Mouse (Mus musculus) heart, postnatal 0 days (tissue): ENCODE measurements around the gene Macrod1. TPM values are rescaled to one million over a fixed set of nuclear protein-coding genes. Genes with fewer than 3 reads are reported as not detected.
A peak's percentile ranks its signal among the peaks of the same experiment; 100 is the strongest.
"Not testable (repeated sequence)": the region's sequence is repeated elsewhere in the genome, so short reads cannot be mapped to it uniquely, and the experiment has no call there.

Experiments
- ATAC-seq: fragments of 200-750 bp; cut with Nextera tagmentation; 2 replicates; pipeline ENCODE4 v1.8.0; 2017; ENCODE audit warnings: low read depth, moderate number of reproducible peaks, moderate library complexity; ENCODE audit not compliant: insufficient read depth
- DNase-seq: peaks from one replicate; pipeline ENCODE4 v3.0.0-alpha.2; 2016; ENCODE audit warnings: low spot score
- H3K27ac ChIP-seq: fragments of 300-500 bp; sonication (generic); 2 replicates; pipeline ENCODE4 v1.5.1; 2014; ENCODE audit warnings: low read depth, mild to moderate bottlenecking
- H3K27me3 ChIP-seq: fragments of 300-500 bp; sonication (generic); 2 replicates; pipeline ENCODE4 v1.6.1; 2014; ENCODE audit warnings: low read length, mixed read lengths; ENCODE audit not compliant: control insufficient read depth, insufficient read depth
- H3K36me3 ChIP-seq: fragments of 300-500 bp; sonication (generic); replicated peaks from 2 replicates; pipeline ENCODE4 v1.6.1; 2014; ENCODE audit warnings: low read length, mixed read lengths; ENCODE audit not compliant: control insufficient read depth, insufficient read depth
- H3K4me1 ChIP-seq: fragments of 300-500 bp; sonication (generic); 2 replicates; pipeline ENCODE4 v1.6.1; 2014; ENCODE audit warnings: antibody characterized with exemption; ENCODE audit not compliant: control insufficient read depth, insufficient read depth
- H3K4me2 ChIP-seq: fragments of 300-500 bp; sonication (generic); 2 replicates; pipeline ENCODE4 v1.6.1; 2014; ENCODE audit warnings: low read depth, mild to moderate bottlenecking, low read length, moderate library complexity
- H3K4me3 ChIP-seq: fragments of 300-500 bp; sonication (generic); 2 replicates; pipeline ENCODE4 v1.5.1; 2014; ENCODE audit warnings: low read depth, low read length
- H3K9ac ChIP-seq: fragments of 300-500 bp; sonication (generic); replicated peaks from 2 replicates; pipeline ENCODE4 v1.6.1; 2014; ENCODE audit warnings: low read depth, low read length, mixed read lengths
- H3K9me3 ChIP-seq: fragments of 300-500 bp; sonication (generic); replicated peaks from 2 replicates; pipeline ENCODE4 v1.6.1; 2016; ENCODE audit warnings: low read length; ENCODE audit not compliant: control insufficient read depth
- CTCF ChIP-seq: IDR thresholded peaks from 2 replicates; pipeline ENCODE4 v1.5.1; 2016; ENCODE audit warnings: antibody characterized with exemption, control low read depth, low read depth
- EP300 ChIP-seq: IDR thresholded peaks from 2 replicates; pipeline ENCODE4 v1.6.1; 2016; ENCODE audit warnings: antibody characterized with exemption, low read depth
- WGBS: fragments of 180-500 bp; shearing (Covaris S2); extraction: QIAGEN DNeasy Blood & Tissue Kit; methylation state at CpG from one replicate; pipeline ENCODE4 v1.1.7; 2014; 5-methylcytosine and 5-hydroxymethylcytosine counted together
- polyA plus RNA-seq: library from polyadenylated mRNA; unstranded; fragments of >200 nt; fragmentation: Nextera tagmentation; extraction: Ambion mirVana; gene quantifications from 2 replicates; pipeline ENCODE4 v1.2.1, GENCODE M21; 2015
- total RNA-seq: library from RNA; depleted of rRNA; stranded (reverse); fragments of >200 nt; gene quantifications from 2 replicates; pipeline ENCODE4 v1.2.3, GENCODE M21; 2014; ENCODE audit warnings: low replicate concordance

Macrod1 gene
- total and polyA plus RNA-seq, 2 experiments from 2014 or later: 113 to 122 TPM

DNA sequence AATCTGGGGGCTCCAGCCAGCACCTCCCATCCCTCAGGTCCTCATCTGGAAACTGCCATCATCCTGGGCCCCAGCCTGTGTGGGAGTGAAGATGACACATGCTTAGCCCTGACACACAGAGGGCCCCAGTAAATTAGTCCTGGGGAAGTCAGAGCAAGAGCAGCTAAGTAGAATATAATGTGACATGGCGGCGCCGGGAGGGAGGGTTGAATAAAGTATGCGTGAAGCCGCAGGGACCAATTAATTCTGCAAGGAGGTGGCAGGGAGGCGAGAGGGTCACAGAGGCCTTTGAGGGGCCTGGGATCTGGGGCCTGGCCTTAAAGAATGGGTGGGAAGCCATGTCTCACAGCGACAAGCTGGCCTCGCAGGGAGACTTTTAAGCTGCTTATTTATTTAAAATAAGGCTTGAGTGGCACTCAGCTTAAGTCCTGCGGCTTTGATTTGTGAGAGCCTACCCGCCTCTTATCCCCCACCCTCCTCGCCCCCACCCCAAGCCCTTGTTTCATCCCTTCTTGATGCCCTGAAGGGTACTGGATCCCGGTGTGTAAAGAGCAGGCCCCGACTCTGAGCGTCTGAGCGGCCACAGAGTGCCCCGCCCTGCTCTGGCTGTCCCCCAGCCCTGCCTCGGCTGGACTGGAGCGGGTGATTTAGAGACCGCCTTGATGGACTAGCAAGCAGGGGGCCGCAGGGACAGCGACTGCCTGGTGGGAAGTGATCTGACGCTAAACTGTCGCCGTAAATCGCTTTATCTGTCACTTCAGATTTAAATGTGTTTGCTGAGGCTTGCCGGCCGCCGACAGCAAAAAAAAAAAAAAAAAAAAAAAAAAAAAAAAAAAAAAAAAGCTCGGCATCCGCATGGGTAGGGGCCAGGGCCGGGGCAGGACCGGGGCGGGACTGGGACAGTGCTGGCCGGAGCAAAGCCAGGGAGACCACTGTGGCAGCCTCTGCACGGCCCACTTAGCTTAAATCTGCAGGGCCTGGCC, 13.5 kb downstream of the Macrod1 start:
- TF ChIP-seq CTCF: no peak
- no peak for TF ChIP-seq EP300
- Histone ChIP-seq H3K27me3 (no peaks in the 10 kb centered on the region), H3K9me3 (no peaks in the 10 kb centered on the region), H3K27ac (no peak overlapping the region), H3K36me3 (no peaks in the 10 kb centered on the region), H3K4me3 (peak overlapping the region; percentile 22; the same call in 1 of the 2 replicates), H3K4me1 (peaks cover 16% of the 10 kb centered on the region), H3K9ac (peak overlapping the region; percentile 8; the same call in 1 of the 2 replicates), H3K4me2 (peak overlapping the region; percentile 49)
- 34% methylated on average over 33 of the region's 35 CpGs for WGBS
- ATAC-seq: no peak
- DNase-seq: no peak

DNA sequence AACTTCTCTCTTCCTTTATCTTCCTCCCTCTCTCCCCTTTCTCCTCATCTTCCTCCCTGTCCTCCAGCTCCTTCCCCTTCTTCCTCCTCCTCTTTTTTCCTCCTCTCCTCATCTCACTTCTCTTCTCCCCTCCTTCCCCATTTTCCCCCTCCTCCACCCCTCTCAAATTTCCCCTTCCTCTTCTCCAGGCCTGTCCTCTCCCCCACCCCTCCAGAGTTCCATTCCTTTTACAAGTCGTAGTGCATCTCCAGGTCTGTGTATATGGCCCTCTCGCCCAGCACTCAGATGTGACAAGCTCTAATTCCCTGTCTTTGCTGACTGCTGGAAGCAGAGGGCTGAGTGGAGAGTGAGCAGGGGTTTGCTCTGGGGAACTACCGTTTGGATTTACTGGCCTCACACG, 14.2 kb downstream of the Macrod1 start:
- no peak overlapping the region for H3K9ac ChIP-seq
- peaks cover 16% of the 10 kb centered on the region for H3K4me1 ChIP-seq
- DNase-seq (no peak), ATAC-seq (no peak)
- H3K4me3 ChIP-seq: no peak overlapping the region
- peak overlapping the region; percentile 49 for H3K4me2 ChIP-seq
- H3K27me3 ChIP-seq: no peaks in the 10 kb centered on the region
- WGBS: 50% methylated on average over 4 of the region's 4 CpGs
- no peak overlapping the region for H3K27ac ChIP-seq
- H3K9me3 ChIP-seq: no peaks in the 10 kb centered on the region
- TF ChIP-seq EP300 (no peak), CTCF (no peak)
- H3K36me3 ChIP-seq: no peaks in the 10 kb centered on the region

DNA sequence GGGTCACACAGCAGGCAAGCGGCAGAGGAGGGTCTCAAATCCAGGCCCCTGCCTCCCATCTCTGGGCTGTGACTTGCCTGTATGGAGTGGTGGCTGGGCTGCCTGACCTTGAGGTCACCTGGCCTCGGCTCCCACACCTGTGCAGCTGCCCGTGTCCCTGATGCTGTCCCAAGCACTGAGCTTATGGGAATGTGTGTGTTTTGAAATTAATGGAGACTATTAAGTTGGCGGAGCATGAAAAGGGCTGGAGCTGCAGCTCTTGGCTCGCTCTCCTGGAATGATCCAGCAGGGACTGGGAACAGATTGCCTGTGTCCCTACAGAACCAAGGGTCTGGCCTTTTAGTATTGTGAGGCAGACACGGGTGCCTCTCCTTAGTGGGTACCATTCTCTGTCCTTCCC, 15.6 kb downstream of the Macrod1 start:
- Histone ChIP-seq H3K9me3 (no peaks in the 10 kb centered on the region), H3K4me2 (no peak overlapping the region), H3K27me3 (no peaks in the 10 kb centered on the region), H3K27ac (no peak overlapping the region), H3K4me3 (no peak overlapping the region), H3K9ac (no peak overlapping the region), H3K4me1 (peaks cover 5% of the 10 kb centered on the region; the same call in 1 of the 2 replicates), H3K36me3 (no peaks in the 10 kb centered on the region)
- DNase-seq: no peak
- WGBS: 83% methylated on average over 6 of the region's 6 CpGs
- no peak for TF ChIP-seq EP300
- no peak for TF ChIP-seq CTCF
- no peak for ATAC-seq

DNA sequence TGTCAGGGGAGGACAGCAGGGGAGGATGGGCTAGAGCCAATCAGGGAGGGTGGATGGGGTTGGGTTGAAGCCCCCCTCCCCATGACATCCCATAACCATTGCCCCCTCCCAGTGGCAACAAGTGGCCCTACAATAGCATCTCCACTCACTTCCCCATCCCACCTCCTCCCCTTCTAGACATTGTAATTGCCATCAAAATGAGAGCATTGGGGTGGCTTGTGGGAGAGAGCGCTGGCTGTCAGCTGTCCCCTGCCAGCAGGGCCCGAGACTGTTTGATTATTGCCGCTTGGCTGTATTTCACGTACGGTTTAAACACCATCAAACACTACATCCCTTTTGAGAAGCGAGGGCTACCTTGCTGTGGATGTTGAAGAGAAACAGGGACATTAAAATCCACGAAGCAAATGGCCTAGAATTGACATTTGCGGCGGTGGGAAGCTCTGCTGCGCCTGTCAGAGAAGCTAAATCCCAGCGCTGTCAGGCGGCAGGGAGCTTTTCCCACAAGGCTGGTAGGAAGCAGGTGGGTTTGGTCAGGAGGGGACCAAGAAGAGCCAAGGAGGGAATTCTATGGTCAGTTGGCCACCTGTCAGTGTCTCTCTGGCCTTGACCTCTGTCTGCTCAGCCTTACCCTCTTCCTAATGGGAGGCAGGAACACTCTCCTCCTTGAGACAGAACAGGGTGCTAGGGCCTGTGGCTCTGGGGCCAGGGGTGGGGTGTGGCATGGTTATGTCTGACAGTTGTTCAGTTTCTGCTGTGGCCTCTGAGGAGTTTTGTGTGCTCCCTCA, 17.6 kb downstream of the Macrod1 start:
- Histone ChIP-seq H3K4me1 (peaks cover 5% of the 10 kb centered on the region; the same call in 1 of the 2 replicates), H3K36me3 (no peaks in the 10 kb centered on the region), H3K27ac (no peak overlapping the region), H3K27me3 (no peaks in the 10 kb centered on the region), H3K4me2 (no peak overlapping the region), H3K9ac (no peak overlapping the region), H3K4me3 (no peak overlapping the region), H3K9me3 (no peaks in the 10 kb centered on the region)
- TF ChIP-seq CTCF: no peak
- TF ChIP-seq EP300: no peak
- no peak for ATAC-seq
- 69% methylated on average over 12 of the region's 12 CpGs for WGBS
- no peak for DNase-seq

DNA sequence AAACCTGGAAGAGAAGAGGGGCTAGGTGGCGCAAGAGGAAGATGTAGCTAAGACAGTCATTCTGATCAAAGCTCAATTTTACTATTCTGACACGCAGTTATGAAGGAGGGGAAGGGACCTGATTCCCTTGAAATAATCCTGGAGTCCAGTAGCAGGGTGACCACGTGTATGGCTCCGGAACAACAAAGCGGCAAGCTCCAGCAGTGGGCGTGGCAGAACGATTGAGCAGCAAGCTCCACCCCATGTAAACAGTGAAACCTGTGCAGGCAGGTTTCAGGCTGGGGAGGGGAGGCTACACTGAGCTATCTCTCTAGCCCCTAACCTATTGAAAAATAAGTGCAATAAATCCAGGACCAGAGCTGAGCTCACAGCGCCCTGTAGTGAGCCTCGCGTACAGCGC, 18.7 kb downstream of the Macrod1 start:
- not testable (repeated sequence) for H3K27ac ChIP-seq, H3K27me3 ChIP-seq, H3K4me2 ChIP-seq, ATAC-seq, H3K4me3 ChIP-seq, DNase-seq, H3K4me1 ChIP-seq, H3K36me3 ChIP-seq, H3K9me3 ChIP-seq, H3K9ac ChIP-seq
- 86% methylated on average over 11 of the region's 11 CpGs for WGBS
